Mouse (Mus musculus): ENCODE results near the gene Ppm1a.

GRCm38 (mm10) chr12:72847725-72848124 lies 90.5 kb downstream of the Ppm1a start:
- TF ChIP-seq CTCF (conservative IDR thresholded peaks at IDR 0.05; ENCODE audit: low read length) (peak; percentile 65), POU5F1 (IDR thresholded peaks at IDR 0.05; ENCODE audit: borderline replicate concordance, low read length) (no peak)

All from E14TG2a.4 (cell line).